In the genomic region with DNA sequence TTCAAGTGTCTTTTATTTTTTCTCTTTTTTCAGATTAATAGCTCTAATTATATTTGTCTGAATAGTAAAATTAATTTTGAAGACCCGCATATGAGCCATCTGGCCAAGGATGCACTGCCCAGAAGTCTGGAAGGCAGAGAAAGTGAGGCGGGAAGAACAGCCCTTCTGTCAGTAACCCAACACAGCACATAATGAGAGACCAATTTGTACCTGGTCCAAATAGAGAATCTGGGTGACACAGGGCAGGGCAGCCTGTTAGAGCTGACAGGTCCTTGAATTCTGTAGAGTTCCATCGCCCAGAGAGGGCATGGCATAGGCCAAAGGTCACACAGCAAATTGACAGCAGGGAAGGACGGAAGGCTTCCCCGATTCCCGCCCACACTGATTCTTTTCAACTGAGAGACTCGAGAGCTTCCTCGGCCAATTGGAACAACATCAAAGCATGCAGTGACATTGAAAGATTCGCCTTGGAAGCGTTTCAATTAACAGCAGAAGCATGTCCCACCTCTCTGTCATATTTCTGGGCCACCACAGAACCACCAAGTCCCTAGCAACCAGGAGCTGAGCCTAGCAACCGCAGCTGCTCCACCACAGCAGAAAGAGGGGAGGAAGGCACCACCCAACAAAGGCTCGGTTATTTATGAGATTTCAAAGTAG, we compare ENCODE assay signal across 7 mouse cellular contexts. TPM values are rescaled to one million over a fixed set of nuclear protein-coding genes. Genes with fewer than 3 reads are reported as not detected.
DNase-seq lines count a peak whose midpoint lies in the region; ATAC-seq and TF ChIP-seq lines count a peak whose summit lies in the region.

No protein-coding gene starts in this region.

- H3K27ac ChIP-seq in lung, embryonic 14.5 days (ENCODE audit: low read depth), result no peak overlapping the region
- peak overlapping the region; percentile 56 for H3K27ac ChIP-seq in forebrain, embryonic 16.5 days (ENCODE audit: low read length)

- no peak for TF ChIP-seq POLR2A in lung, adult 2 months (IDR thresholded peaks at IDR 0.05; ENCODE audit: borderline replicate concordance, extremely low read depth, low read depth, low read length)

- intact Hi-C loops in heart, postnatal 10 days (cut with DNase I), result no loop called here
- intact Hi-C loops in heart, postnatal 25 days (cut with DNase I), result loop anchor here (10.0 kb wide), 1 partner anchor 385 kb away; no protein-coding TSS in a partner anchor

- no peaks in the 10 kb centered on the region for H3K4me1 ChIP-seq in lung, embryonic 14.5 days (ENCODE audit: insufficient read depth)
- no peaks in the 10 kb centered on the region for H3K4me1 ChIP-seq in lung, adult 2 months (ENCODE audit: control insufficient read depth, insufficient read depth, low read length)
- H3K4me1 ChIP-seq in forebrain, embryonic 16.5 days (replicated peaks; ENCODE audit: control insufficient read depth, insufficient read depth, low read length), result peaks cover 8% of the 10 kb centered on the region

- H3K36me3 ChIP-seq in lung, embryonic 14.5 days (ENCODE audit: insufficient read depth), result no peaks in the 10 kb centered on the region
- no peaks in the 10 kb centered on the region for H3K36me3 ChIP-seq in forebrain, embryonic 16.5 days (ENCODE audit: control insufficient read depth, insufficient read depth)

- no peak overlapping the region for H3K4me2 ChIP-seq in lung, embryonic 14.5 days
- H3K4me2 ChIP-seq in forebrain, embryonic 16.5 days (ENCODE audit: low read length), result no peak overlapping the region

- no peaks in the 10 kb centered on the region for H3K27me3 ChIP-seq in lung, embryonic 14.5 days (ENCODE audit: insufficient read depth, low read length)
- H3K27me3 ChIP-seq in forebrain, embryonic 16.5 days (replicated peaks; ENCODE audit: control insufficient read depth, insufficient read depth, low read length), result no peaks in the 10 kb centered on the region

- 25% methylated on average over 12 of the region's 12 CpGs for WGBS in lung, embryonic 14.5 days
- WGBS in lung, adult 2 months, result 31% methylated on average over 12 of the region's 12 CpGs
- 34% methylated on average over 12 of the region's 12 CpGs for WGBS in forebrain, embryonic 16.5 days

- DNase-seq in lung, embryonic 14.5 days, result peak; percentile 92
- DNase-seq in lung, adult 2 months, result no peak
- DNase-seq in kidney, postnatal 25 days, result peak; percentile 54 to 65
- DNase-seq in right cerebral cortex, postnatal 10 days (ENCODE audit: low spot score in 2 of 2), result peak; percentile 70 to 85
- DNase-seq in heart, postnatal 10 days, result no peak
- DNase-seq in heart, postnatal 25 days (ENCODE audit: low spot score), result no peak

- no peak overlapping the region for H3K4me3 ChIP-seq in lung, embryonic 14.5 days (ENCODE audit: low read depth, low read length)
- H3K4me3 ChIP-seq in lung, adult 2 months (replicated peaks; ENCODE audit: extremely low read depth, low read depth, low read length), result no peak overlapping the region
- no peak overlapping the region for H3K4me3 ChIP-seq in forebrain, embryonic 16.5 days (replicated peaks; ENCODE audit: low read length)

- no peak for TF ChIP-seq CTCF in lung, embryonic 14.5 days (IDR thresholded peaks at IDR 0.05; ENCODE audit: low read depth)
- no peak for TF ChIP-seq CTCF in lung, adult 2 months (IDR thresholded peaks at IDR 0.05; ENCODE audit: insufficient read depth, low read length)

- ATAC-seq in lung, embryonic 14.5 days (ENCODE audit: insufficient read depth), result peak; percentile 73; the same call in 1 of the 2 replicates
- ATAC-seq in forebrain, embryonic 16.5 days, result peak; percentile 78

- no peak overlapping the region for H3K9ac ChIP-seq in lung, embryonic 14.5 days
- H3K9ac ChIP-seq in forebrain, embryonic 16.5 days (replicated peaks; ENCODE audit: low read depth, low read length), result no peak overlapping the region

- no peaks in the 10 kb centered on the region for H3K9me3 ChIP-seq in lung, embryonic 14.5 days (ENCODE audit: low read depth, low read length)
- no peaks in the 10 kb centered on the region for H3K9me3 ChIP-seq in forebrain, embryonic 16.5 days (ENCODE audit: control insufficient read depth, low read length)

RNA-seq across cellular contexts. Expression of a gene that starts 36.7 kb away (rescaled TPM):
- 0.70 and 0.80 TPM in 2 replicates for polyA plus RNA-seq in lung, embryonic 14.5 days (2014; fragmentation: Nextera tagmentation; extraction: Ambion mirVana)
- polyA plus RNA-seq in lung, adult 2 months (2012; rRNA removed), result 1.9 and 5.5 TPM in 2 replicates
- 0.76 and 1.1 TPM in 2 replicates for polyA plus RNA-seq in forebrain, embryonic 16.5 days (2015; fragmentation: Nextera tagmentation; extraction: Ambion mirVana)
- 100 to 1,000 TPM; 222 to 227 TPM for total RNA-seq in heart, postnatal 10 days (2021)
- 100 to 1,000 TPM; 253 to 259 TPM for total RNA-seq in heart, postnatal 25 days (2021)

Comparison
In these comparisons a context has a peak if more than half of its experiments do, and no peak if none do; other contexts are left out.
1. DNase-seq: peak in lung, embryonic 14.5 days (single experiment), kidney, postnatal 25 days (2 of 2) and right cerebral cortex, postnatal 10 days (2 of 2); none in lung, adult 2 months (single experiment), heart, postnatal 10 days (0 of 2) and heart, postnatal 25 days (single experiment).